Mouse (Mus musculus): ENCODE data around the gene Olfr472. TPM values are rescaled to one million over a fixed set of nuclear protein-coding genes. Genes with fewer than 3 reads are reported as not detected.
"Not testable (repeated sequence)": the region's sequence is repeated elsewhere in the genome, so short reads cannot be mapped to it uniquely, and the experiment has no call there.

The Olfr472 gene
- total RNA-seq (2021): not detected

GRCm38 (mm10) chr7:107897602-107898001 is at the start of gene Olfr472:
TSS of gene Olfr472 (plus strand) at chr7:107897902.
- DNase-seq (ENCODE audit: extremely low spot score in 1 of 2, low spot score in 1 of 2): no peak

GRCm38 (mm10) chr7:107930146-107930545 is 32.4 kb downstream of the Olfr472 start, which contains the start of gene Olfr473:
TSS of gene Olfr473 (plus strand) at chr7:107930446.
- DNase-seq (ENCODE audit: extremely low spot score in 1 of 2, low spot score in 1 of 2): no peak

GRCm38 (mm10) chr7:107952539-107952938 is 54.8 kb downstream of the Olfr472 start:
- not testable (repeated sequence) for DNase-seq (ENCODE audit: extremely low spot score in 1 of 2, low spot score in 1 of 2)

- no peak for DNase-seq (ENCODE audit: extremely low spot score in 1 of 2, low spot score in 1 of 2)
These were observed 56.6 kb downstream of the Olfr472 start, which contains the start of gene Olfr474 for GRCm38 (mm10) chr7:107954343-107954742. TSS of gene Olfr474 (plus strand) at chr7:107954643.

Other genes starting within 250 kb of the Olfr472 start
- not detected for gene Cyb5r2, start 139.9 kb upstream of the Olfr472 start, total RNA-seq (2021)
- not detected for gene Ovch2, start 96.7 kb upstream of the Olfr472 start, total RNA-seq (2021)
- not detected for gene Olfr467, start 85.6 kb upstream of the Olfr472 start, total RNA-seq (2021)
- not detected for gene Olfr469, start 72.4 kb upstream of the Olfr472 start, total RNA-seq (2021)
- not detected for gene Olfr470, start 50.4 kb upstream of the Olfr472 start, total RNA-seq (2021)
- not detected for gene Olfr473, start 32.5 kb downstream of the Olfr472 start, total RNA-seq (2021)
- gene Olfr474, start 56.7 kb downstream of the Olfr472 start, total RNA-seq (2021): not detected
- gene Olfr476, start 66.9 kb downstream of the Olfr472 start, total RNA-seq (2021): not detected
- gene Olfr477, start 88.8 kb downstream of the Olfr472 start, total RNA-seq (2021): not detected
- not detected for gene Olfr478, start 136.1 kb downstream of the Olfr472 start, total RNA-seq (2021)
- gene Olfr479, start 152.8 kb downstream of the Olfr472 start, total RNA-seq (2021): not detected
- gene Olfr480, start 169.4 kb downstream of the Olfr472 start, total RNA-seq (2021): not detected
- gene Olfr481, start 182.0 kb downstream of the Olfr472 start, total RNA-seq (2021): not detected
- gene Olfr482, start 199.7 kb downstream of the Olfr472 start, total RNA-seq (2021): 1 to 10 TPM; 1.6 to 1.8 TPM
- not detected for gene Olfr483, start 202.9 kb downstream of the Olfr472 start, total RNA-seq (2021)
- not detected for gene Olfr484, start 229.5 kb downstream of the Olfr472 start, total RNA-seq (2021)

All from layer of hippocampus, postnatal 25 days (tissue).